In the genomic region with DNA sequence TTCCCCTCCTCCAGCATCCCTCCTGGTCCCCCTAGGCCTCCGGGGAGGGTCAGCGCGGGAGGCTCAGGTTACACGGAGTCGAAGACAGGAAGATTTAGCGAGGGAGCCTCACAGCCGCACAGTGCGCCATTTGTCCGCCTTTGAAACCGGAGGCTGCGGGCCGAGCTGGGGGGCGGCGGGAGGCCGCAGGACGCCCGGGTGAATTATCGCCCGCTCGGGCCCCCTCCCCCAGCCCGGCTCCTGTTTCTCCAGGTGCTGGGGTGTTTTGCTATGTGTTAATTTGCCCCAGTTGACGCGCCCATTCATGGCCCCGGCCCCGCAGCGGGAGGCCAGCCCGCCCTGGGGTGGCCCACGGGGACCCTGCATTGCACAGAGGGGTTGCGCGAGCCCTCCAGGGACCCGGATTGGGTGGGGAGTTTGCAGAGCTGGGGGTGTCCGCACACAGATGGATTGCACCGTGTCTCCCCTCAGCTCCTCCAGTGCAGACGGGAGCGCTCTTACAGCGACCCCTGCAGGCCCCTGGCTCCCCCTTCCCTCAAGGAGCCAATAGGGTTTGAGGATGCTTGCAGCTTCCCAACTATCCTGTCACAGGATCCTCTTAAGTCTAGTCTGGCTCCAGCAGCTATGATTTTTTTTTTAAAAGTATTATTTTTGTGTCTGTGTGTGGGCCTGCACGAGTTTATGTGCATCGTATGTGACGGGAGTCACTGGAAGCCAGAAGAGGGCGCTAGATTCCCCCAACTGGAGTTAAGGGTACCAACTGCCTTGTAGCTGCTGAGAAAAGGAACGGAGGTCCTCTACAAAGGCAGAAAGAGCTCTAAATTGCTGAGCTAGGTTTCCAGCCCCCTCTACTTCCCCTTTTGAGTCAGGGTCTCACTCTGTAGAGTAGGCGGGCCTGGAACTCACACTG, we compare ENCODE assay signal across 8 mouse cellular contexts. TPM values are rescaled to one million over a fixed set of nuclear protein-coding genes. Genes with fewer than 3 reads are reported as not detected.
DNase-seq lines count a peak whose midpoint lies in the region; ATAC-seq lines count a peak whose summit lies in the region.

No protein-coding gene starts in this region.

- DNase-seq in CD4-positive, CD25-positive, alpha-beta regulatory T cell, adult 2 months (ENCODE audit: low read depth, low spot score) = peak; percentile 27
- peak; percentile 65 for DNase-seq in right cerebral cortex, postnatal 4 days
- no peak for DNase-seq in right cerebral cortex, postnatal 36 days (ENCODE audit: low spot score in 2 of 2)
- DNase-seq in hindlimb bud, embryonic 11.5 days (ENCODE audit: extremely low spot score, low read depth, low spot score) = peak; percentile 71
- DNase-seq in lung, postnatal 25 days (ENCODE audit: low spot score) = peak; percentile 35
- DNase-seq in testis, postnatal 14 days (ENCODE audit: low spot score) = peak; percentile 70
- DNase-seq in layer of hippocampus, adult 9-10 months (ENCODE audit: low spot score) = no peak

- no peak for ATAC-seq in CD4-positive, CD25-positive, alpha-beta regulatory T cell, adult 4 months

RNA-seq across cellular contexts. Expression of gene 1700122O11Rik, which starts 6.3 kb away (rescaled TPM):
- not detected for polyA plus RNA-seq in CD4-positive, CD25-positive, alpha-beta regulatory T cell, adult 4 months (2017; shearing (Covaris generic))

RNA-seq across cellular contexts. Expression of gene 1700067P10Rik, which starts 57.3 kb away (rescaled TPM):
- not detected for polyA plus RNA-seq in CD4-positive, CD25-positive, alpha-beta regulatory T cell, adult 4 months (2017; shearing (Covaris generic))

Comparison
In these comparisons a context has a peak if more than half of its experiments do, and no peak if none do; other contexts are left out.
1. DNase-seq: peak in CD4-positive, CD25-positive, alpha-beta regulatory T cell, adult 2 months (single experiment), right cerebral cortex, postnatal 4 days (single experiment), hindlimb bud, embryonic 11.5 days (single experiment), lung, postnatal 25 days (single experiment) and testis, postnatal 14 days (single experiment); none in right cerebral cortex, postnatal 36 days (0 of 2) and layer of hippocampus, adult 9-10 months (single experiment).